Mouse (Mus musculus): ENCODE data around the gene Dag1. TPM values are rescaled to one million over a fixed set of nuclear protein-coding genes. Genes with fewer than 3 reads are reported as not detected.
A peak's percentile ranks its signal among the peaks of the same experiment; 100 is the strongest.

Gene Dag1
- polyA plus RNA-seq, 1 experiment from 2014 or later: 52.7 TPM

DNA sequence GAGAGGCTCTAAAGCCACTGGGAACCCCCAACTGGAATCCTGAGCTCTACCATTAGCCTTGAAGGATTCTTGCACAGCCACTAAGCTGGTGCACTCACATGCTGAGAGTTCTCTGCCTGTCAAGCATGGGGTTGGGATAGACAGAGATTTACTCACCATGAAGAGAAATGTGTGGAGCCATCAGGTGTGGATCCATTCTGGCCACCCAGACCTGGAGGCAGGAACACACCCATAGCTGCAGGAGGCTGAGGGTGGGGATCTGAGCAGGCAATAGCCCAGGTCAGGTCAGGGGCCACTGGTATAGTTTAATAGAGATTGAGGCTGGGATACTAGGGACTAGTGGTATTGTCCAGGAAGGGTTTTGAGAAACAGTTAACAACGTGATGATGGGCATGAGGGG is 41.4 kb upstream of the Dag1 start:
- Histone ChIP-seq H3K9me3 (ENCODE audit: control insufficient read depth, low read length) (no peaks in the 10 kb centered on the region), H3K4me1 (replicated peaks; ENCODE audit: control insufficient read depth, insufficient read depth) (peaks cover 7% of the 10 kb centered on the region), H3K4me3 (ENCODE audit: low read depth, low read length) (peak overlapping the region; percentile 94), H3K4me2 (replicated peaks; ENCODE audit: low read depth) (peak overlapping the region; percentile 89), H3K9ac (ENCODE audit: low read length) (peak overlapping the region; percentile 93), H3K27me3 (ENCODE audit: control insufficient read depth, insufficient read depth, low read length) (no peaks in the 10 kb centered on the region), H3K36me3 (ENCODE audit: control insufficient read depth, insufficient read depth, low read length) (peaks cover 4% of the 10 kb centered on the region; the same call in 1 of the 2 replicates), H3K27ac (replicated peaks) (peak overlapping the region; percentile 97)
- peak; percentile 40 for DNase-seq (ENCODE audit: low spot score)
- ATAC-seq (ENCODE audit: low FRiP score, low TSS enrichment): no peak
- no peak for TF ChIP-seq EP300 (optimal IDR thresholded peaks at IDR 0.05)
- no peak for TF ChIP-seq CTCF (IDR thresholded peaks at IDR 0.05; ENCODE audit: low read depth)
- 9% methylated on average over 1 of the region's 1 CpGs for WGBS

DNA sequence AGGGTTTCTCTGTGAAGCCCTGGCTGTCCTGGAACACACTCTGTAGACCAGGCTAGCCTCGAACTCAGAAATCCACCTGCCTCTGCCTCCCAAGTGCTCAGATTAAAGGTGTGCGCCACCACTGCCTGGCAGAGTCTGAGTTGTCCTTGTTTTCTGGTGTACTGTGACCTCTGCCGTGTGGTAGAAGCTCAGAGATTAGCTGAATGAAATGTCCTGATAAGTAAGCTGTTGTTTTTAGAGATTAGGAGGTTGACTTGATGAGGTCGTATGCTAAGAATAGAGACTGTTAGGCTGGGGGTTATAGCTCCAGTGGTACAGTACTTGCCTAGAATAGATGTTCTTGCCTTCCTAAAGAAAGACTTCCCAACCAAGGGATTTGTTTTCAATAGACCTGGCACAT is 41.0 kb upstream of the Dag1 start:
- Histone ChIP-seq H3K36me3 (ENCODE audit: control insufficient read depth, insufficient read depth, low read length) (peaks cover 4% of the 10 kb centered on the region; the same call in 1 of the 2 replicates), H3K4me1 (replicated peaks; ENCODE audit: control insufficient read depth, insufficient read depth) (peaks cover 7% of the 10 kb centered on the region), H3K9ac (ENCODE audit: low read length) (peak overlapping the region; percentile 93), H3K27ac (replicated peaks) (peak overlapping the region; percentile 97), H3K4me2 (replicated peaks; ENCODE audit: low read depth) (peak overlapping the region; percentile 89), H3K9me3 (ENCODE audit: control insufficient read depth, low read length) (no peaks in the 10 kb centered on the region), H3K27me3 (ENCODE audit: control insufficient read depth, insufficient read depth, low read length) (no peaks in the 10 kb centered on the region), H3K4me3 (ENCODE audit: low read depth, low read length) (peak overlapping the region; percentile 94; the same call in 1 of the 2 replicates)
- 62% methylated on average over 4 of the region's 4 CpGs for WGBS
- DNase-seq (ENCODE audit: low spot score) (no peak), ATAC-seq (ENCODE audit: low FRiP score, low TSS enrichment) (no peak)
- no peak for TF ChIP-seq CTCF (IDR thresholded peaks at IDR 0.05; ENCODE audit: low read depth)
- TF ChIP-seq EP300 (optimal IDR thresholded peaks at IDR 0.05): no peak

DNA sequence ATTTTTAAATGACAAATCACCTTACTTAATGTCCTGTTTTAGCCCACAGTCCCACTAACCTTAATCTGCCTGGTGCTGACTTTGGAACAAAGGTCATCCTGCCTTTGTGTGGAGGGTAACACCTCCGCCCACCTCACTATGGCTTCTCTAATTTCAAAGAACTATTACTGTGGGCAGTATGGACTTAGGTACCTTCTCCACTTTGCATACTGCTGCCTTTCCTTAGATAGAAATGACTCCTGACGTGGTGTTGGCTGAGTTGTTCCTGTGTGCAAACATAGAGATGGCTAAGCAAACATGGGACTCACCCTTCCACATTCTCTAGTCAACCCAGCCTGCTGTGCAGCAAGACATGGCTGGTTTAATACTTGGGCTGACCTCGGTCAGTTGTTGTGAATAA is 38.1 kb upstream of the Dag1 start:
- H3K4me2 ChIP-seq (replicated peaks; ENCODE audit: low read depth): no peak overlapping the region
- no peak overlapping the region for H3K9ac ChIP-seq (ENCODE audit: low read length)
- H3K27ac ChIP-seq (replicated peaks): peak overlapping the region; percentile 61
- ATAC-seq (ENCODE audit: low FRiP score, low TSS enrichment): peak; percentile 40
- peak; percentile 72 for DNase-seq (ENCODE audit: low spot score)
- no peaks in the 10 kb centered on the region for H3K27me3 ChIP-seq (ENCODE audit: control insufficient read depth, insufficient read depth, low read length)
- H3K9me3 ChIP-seq (ENCODE audit: control insufficient read depth, low read length): no peaks in the 10 kb centered on the region
- no peak for TF ChIP-seq EP300 (optimal IDR thresholded peaks at IDR 0.05)
- no peak for TF ChIP-seq CTCF (IDR thresholded peaks at IDR 0.05; ENCODE audit: low read depth)
- H3K4me1 ChIP-seq (replicated peaks; ENCODE audit: control insufficient read depth, insufficient read depth): peaks cover 5% of the 10 kb centered on the region
- no peak overlapping the region for H3K4me3 ChIP-seq (ENCODE audit: low read depth, low read length)
- WGBS: 57% methylated on average over 3 of the region's 3 CpGs
- H3K36me3 ChIP-seq (ENCODE audit: control insufficient read depth, insufficient read depth, low read length): peaks cover 4% of the 10 kb centered on the region; the same call in 1 of the 2 replicates

DNA sequence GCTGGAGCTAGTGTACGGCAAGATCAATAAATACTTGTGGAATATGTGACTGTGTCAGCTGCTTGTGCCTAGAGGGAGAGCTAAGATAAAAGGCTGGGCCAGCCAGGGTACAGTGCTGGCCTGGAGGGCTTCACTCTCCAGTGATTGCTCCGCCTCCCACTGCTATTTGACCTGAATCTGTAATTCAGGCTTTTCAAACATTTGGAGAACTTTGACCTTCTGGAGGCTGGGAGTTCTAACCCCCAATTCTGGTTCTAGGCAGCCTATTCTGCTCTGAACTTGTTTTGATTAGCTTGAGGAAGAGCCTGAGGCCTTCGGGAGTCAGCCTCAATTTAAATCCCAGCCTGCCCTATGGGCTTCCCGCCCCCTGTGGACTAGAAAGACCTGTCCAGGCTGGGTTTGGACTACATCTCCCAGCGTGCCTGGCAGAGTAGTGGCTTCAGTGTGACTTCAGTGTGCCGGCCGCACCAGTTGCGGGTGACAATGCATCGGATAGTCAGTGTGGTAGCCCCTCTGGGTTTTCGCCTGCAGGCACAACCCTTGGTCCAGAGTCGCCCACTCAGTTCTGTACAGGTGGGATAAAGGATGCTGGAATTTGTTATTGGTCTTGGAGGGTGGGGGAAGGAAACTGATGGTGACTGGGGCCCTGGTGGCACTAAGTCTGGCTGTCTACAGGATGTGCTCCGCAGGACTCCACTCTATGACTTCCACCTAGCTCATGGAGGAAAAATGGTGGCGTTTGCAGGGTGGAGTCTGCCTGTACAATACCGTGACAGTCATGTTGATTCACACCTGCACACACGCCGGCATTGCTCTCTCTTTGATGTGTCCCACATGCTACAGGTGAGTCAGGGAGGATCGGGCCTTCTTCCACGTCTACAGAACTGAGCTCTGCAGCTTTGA is 32.9 kb upstream of the Dag1 start, which contains the start of gene Amt:
Gene Amt (plus strand): TSS at position 401 of the 903 bp plus-strand sequence.
- peak; percentile 77 for ATAC-seq (ENCODE audit: low FRiP score, low TSS enrichment)
- DNase-seq (ENCODE audit: low spot score): peak; percentile 73
- H3K9ac ChIP-seq (ENCODE audit: low read length): 0 out of 2 replicates have a peak within 1 kb of the TSS, but pooled peaks have one; percentile 8

DNA sequence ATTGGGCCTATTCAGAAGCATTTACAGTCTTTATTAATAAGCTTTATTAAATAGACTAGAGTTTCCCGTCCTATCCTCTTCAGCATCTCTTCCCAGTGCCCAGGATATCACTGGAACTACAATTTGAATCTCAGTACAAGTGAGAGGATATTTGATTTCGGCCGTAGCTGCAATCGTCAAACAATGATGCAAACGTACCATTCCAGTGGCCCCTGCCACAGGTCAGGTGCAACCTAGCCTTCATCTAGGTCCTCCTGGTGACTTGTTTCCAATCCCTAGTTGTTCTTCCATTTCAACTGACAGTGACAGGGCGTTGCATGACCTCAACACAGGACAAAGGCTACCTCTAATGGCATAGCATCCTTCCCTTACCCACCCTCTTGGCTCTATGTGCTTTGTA is 27.0 kb upstream of the Dag1 start:
- Histone ChIP-seq H3K36me3 (ENCODE audit: control insufficient read depth, insufficient read depth, low read length) (no peaks in the 10 kb centered on the region), H3K27me3 (ENCODE audit: control insufficient read depth, insufficient read depth, low read length) (no peaks in the 10 kb centered on the region), H3K9me3 (ENCODE audit: control insufficient read depth, low read length) (no peaks in the 10 kb centered on the region), H3K4me3 (ENCODE audit: low read depth, low read length) (peak overlapping the region; percentile 53), H3K4me1 (replicated peaks; ENCODE audit: control insufficient read depth, insufficient read depth) (no peaks in the 10 kb centered on the region; the same call in 1 of the 2 replicates), H3K9ac (ENCODE audit: low read length) (peak overlapping the region; percentile 32; the same call in 1 of the 2 replicates), H3K27ac (replicated peaks) (peak overlapping the region; percentile 63), H3K4me2 (replicated peaks; ENCODE audit: low read depth) (peak overlapping the region; percentile 58)
- 38% methylated on average over 6 of the region's 6 CpGs for WGBS
- DNase-seq (ENCODE audit: low spot score) (no peak), ATAC-seq (ENCODE audit: low FRiP score, low TSS enrichment) (no peak)
- no peak for TF ChIP-seq CTCF (IDR thresholded peaks at IDR 0.05; ENCODE audit: low read depth)
- TF ChIP-seq EP300 (optimal IDR thresholded peaks at IDR 0.05): no peak

More for the DNA sequence above, 32.9 kb upstream of the Dag1 start, which contains the start of gene Amt:
- Histone ChIP-seq H3K27ac (replicated peaks) (peak within 1 kb of the TSS; percentile 63; the same call in 1 of the 2 replicates), H3K4me2 (replicated peaks; ENCODE audit: low read depth) (peak within 1 kb of the TSS; percentile 32; the same call in 1 of the 2 replicates), H3K4me1 (replicated peaks; ENCODE audit: control insufficient read depth, insufficient read depth) (no peaks in the 10 kb centered on the region), H3K27me3 (ENCODE audit: control insufficient read depth, insufficient read depth, low read length) (no peaks in the 10 kb centered on the region), H3K4me3 (ENCODE audit: low read depth, low read length) (no peak within 1 kb of the TSS), H3K9me3 (ENCODE audit: control insufficient read depth, low read length) (no peaks in the 10 kb centered on the region), H3K36me3 (ENCODE audit: control insufficient read depth, insufficient read depth, low read length) (peaks cover 3% of the 10 kb centered on the region; the same call in 1 of the 2 replicates)
- WGBS: 27% methylated on average over 18 of the region's 18 CpGs
- TF ChIP-seq CTCF (IDR thresholded peaks at IDR 0.05; ENCODE audit: low read depth): no peak

Data from stomach, postnatal 0 days (tissue).